Mouse (Mus musculus): ENCODE measurements around the gene Tgoln1. TPM values are rescaled to one million over a fixed set of nuclear protein-coding genes. Genes with fewer than 3 reads are reported as not detected.
A peak's percentile ranks its signal among the peaks of the same experiment; 100 is the strongest.

Gene Tgoln1
- polyA plus RNA-seq, 1 experiment from 2014 or later, result 42.3 TPM

- H3K36me3 ChIP-seq (ENCODE audit: insufficient read depth, low read length), result no peaks in the 10 kb centered on the region
- H3K9me3 ChIP-seq (replicated peaks; ENCODE audit: low read length), result no peaks in the 10 kb centered on the region
- H3K27ac ChIP-seq, result peak overlapping the region; percentile 57; the same call in 1 of the 2 replicates
- peaks cover 12% of the 10 kb centered on the region; the same call in 1 of the 2 replicates for H3K4me1 ChIP-seq (replicated peaks; ENCODE audit: insufficient read depth, low read length)
- H3K27me3 ChIP-seq (ENCODE audit: insufficient read depth, low read length), result no peaks in the 10 kb centered on the region
- TF ChIP-seq CTCF (IDR thresholded peaks at IDR 0.05; ENCODE audit: low read depth), result peak; percentile 99
- no peak overlapping the region for H3K4me3 ChIP-seq (replicated peaks; ENCODE audit: low read depth, low read length)
- WGBS, result 3% methylated on average over 4 of the region's 4 CpGs
- no peak overlapping the region for H3K4me2 ChIP-seq (ENCODE audit: low read length)
- peak; percentile 69 for ATAC-seq (replicated peaks; ENCODE audit: low FRiP score, low read depth)
- H3K9ac ChIP-seq (ENCODE audit: low read depth, low read length), result no peak overlapping the region
- DNase-seq (ENCODE audit: low spot score), result peak; percentile 96
Observed at GRCm38 (mm10) chr6:72566044-72566443, 50.8 kb downstream of the Tgoln1 start.

- WGBS, result 70% methylated on average over 7 of the region's 7 CpGs
- Histone ChIP-seq H3K9me3 (replicated peaks; ENCODE audit: low read length) (no peaks in the 10 kb centered on the region), H3K36me3 (ENCODE audit: insufficient read depth, low read length) (no peaks in the 10 kb centered on the region), H3K27me3 (ENCODE audit: insufficient read depth, low read length) (no peaks in the 10 kb centered on the region), H3K4me3 (replicated peaks; ENCODE audit: low read depth, low read length) (no peak overlapping the region), H3K9ac (ENCODE audit: low read depth, low read length) (no peak overlapping the region), H3K27ac (peak overlapping the region; percentile 57), H3K4me1 (replicated peaks; ENCODE audit: insufficient read depth, low read length) (peaks cover 12% of the 10 kb centered on the region; the same call in 1 of the 2 replicates), H3K4me2 (ENCODE audit: low read length) (no peak overlapping the region)
- ATAC-seq (replicated peaks; ENCODE audit: low FRiP score, low read depth) (0 out of 2 replicates have a peak, but pooled peaks have one; percentile 10), DNase-seq (ENCODE audit: low spot score) (no peak)
- no peak for TF ChIP-seq CTCF (IDR thresholded peaks at IDR 0.05; ENCODE audit: low read depth)
Observed at GRCm38 (mm10) chr6:72565506-72565905, 51.3 kb downstream of the Tgoln1 start.

- peak overlapping the region; percentile 15 for H3K27ac ChIP-seq
- no peak for TF ChIP-seq CTCF (IDR thresholded peaks at IDR 0.05; ENCODE audit: low read depth)
- DNase-seq (ENCODE audit: low spot score), result peak; percentile 36
- H3K4me3 ChIP-seq (replicated peaks; ENCODE audit: low read depth, low read length), result no peak overlapping the region
- H3K4me2 ChIP-seq (ENCODE audit: low read length), result no peak overlapping the region
- 0 out of 2 replicates have a peak, but pooled peaks cover 3% of the 10 kb centered on the region for H3K36me3 ChIP-seq (ENCODE audit: insufficient read depth, low read length)
- H3K27me3 ChIP-seq (ENCODE audit: insufficient read depth, low read length), result no peaks in the 10 kb centered on the region
- no peak overlapping the region for H3K9ac ChIP-seq (ENCODE audit: low read depth, low read length)
- peaks cover 12% of the 10 kb centered on the region; the same call in 1 of the 2 replicates for H3K4me1 ChIP-seq (replicated peaks; ENCODE audit: insufficient read depth, low read length)
- H3K9me3 ChIP-seq (replicated peaks; ENCODE audit: low read length), result no peaks in the 10 kb centered on the region
- ATAC-seq (replicated peaks; ENCODE audit: low FRiP score, low read depth), result peak; percentile 53
- 67% methylated on average over 5 of the region's 5 CpGs for WGBS
Observed at GRCm38 (mm10) chr6:72562894-72563293, 53.9 kb downstream of the Tgoln1 start.

- no peak overlapping the region for H3K4me2 ChIP-seq (ENCODE audit: low read length)
- no peaks in the 10 kb centered on the region for H3K9me3 ChIP-seq (replicated peaks; ENCODE audit: low read length)
- no peaks in the 10 kb centered on the region for H3K27me3 ChIP-seq (ENCODE audit: insufficient read depth, low read length)
- DNase-seq (ENCODE audit: low spot score) (peak; percentile 32), ATAC-seq (replicated peaks; ENCODE audit: low FRiP score, low read depth) (peak; percentile 8; the same call in 1 of the 2 replicates)
- no peak overlapping the region for H3K4me3 ChIP-seq (replicated peaks; ENCODE audit: low read depth, low read length)
- H3K9ac ChIP-seq (ENCODE audit: low read depth, low read length), result no peak overlapping the region
- no peak for TF ChIP-seq CTCF (IDR thresholded peaks at IDR 0.05; ENCODE audit: low read depth)
- peak overlapping the region; percentile 15; the same call in 1 of the 2 replicates for H3K27ac ChIP-seq
- 37% methylated on average over 6 of the region's 6 CpGs for WGBS
- H3K4me1 ChIP-seq (replicated peaks; ENCODE audit: insufficient read depth, low read length), result peaks cover 12% of the 10 kb centered on the region; the same call in 1 of the 2 replicates
- 0 out of 2 replicates have a peak, but pooled peaks cover 3% of the 10 kb centered on the region for H3K36me3 ChIP-seq (ENCODE audit: insufficient read depth, low read length)
Observed at GRCm38 (mm10) chr6:72562486-72562885, 54.3 kb downstream of the Tgoln1 start.

GRCm38 (mm10) chr6:72560801-72561200 is 56.0 kb downstream of the Tgoln1 start:
- DNase-seq (ENCODE audit: low spot score) (no peak), ATAC-seq (replicated peaks; ENCODE audit: low FRiP score, low read depth) (no peak)
- no peak overlapping the region for H3K9ac ChIP-seq (ENCODE audit: low read depth, low read length)
- H3K9me3 ChIP-seq (replicated peaks; ENCODE audit: low read length), result no peaks in the 10 kb centered on the region
- WGBS, result 81% methylated on average over 8 of the region's 8 CpGs
- H3K4me1 ChIP-seq (replicated peaks; ENCODE audit: insufficient read depth, low read length), result peaks cover 12% of the 10 kb centered on the region; the same call in 1 of the 2 replicates
- no peak overlapping the region for H3K4me3 ChIP-seq (replicated peaks; ENCODE audit: low read depth, low read length)
- H3K36me3 ChIP-seq (ENCODE audit: insufficient read depth, low read length), result 0 out of 2 replicates have a peak, but pooled peaks cover 3% of the 10 kb centered on the region
- no peak for TF ChIP-seq CTCF (IDR thresholded peaks at IDR 0.05; ENCODE audit: low read depth)
- no peak overlapping the region for H3K4me2 ChIP-seq (ENCODE audit: low read length)
- no peaks in the 10 kb centered on the region for H3K27me3 ChIP-seq (ENCODE audit: insufficient read depth, low read length)
- no peak overlapping the region for H3K27ac ChIP-seq

Other genes with a start within 250 kb of the Tgoln1 start
- 45.6 and 50.1 TPM in 2 replicates for gene Vamp5, start 236.5 kb downstream of the Tgoln1 start, polyA plus RNA-seq (2015; fragmentation: Nextera tagmentation; extraction: Ambion mirVana)
- 228 and 241 TPM in 2 replicates for gene Vamp8, start 226.3 kb downstream of the Tgoln1 start, polyA plus RNA-seq (2015; fragmentation: Nextera tagmentation; extraction: Ambion mirVana)
- 19.1 and 21.7 TPM in 2 replicates for gene Ggcx, start 202.7 kb downstream of the Tgoln1 start, polyA plus RNA-seq (2015; fragmentation: Nextera tagmentation; extraction: Ambion mirVana)
- gene Mat2a, start 177.4 kb downstream of the Tgoln1 start, polyA plus RNA-seq (2015; fragmentation: Nextera tagmentation; extraction: Ambion mirVana), result 320 and 335 TPM in 2 replicates
- gene Sh2d6, start 95.3 kb downstream of the Tgoln1 start, polyA plus RNA-seq (2015; fragmentation: Nextera tagmentation; extraction: Ambion mirVana), result 0.10 TPM in 1 of 2 replicates, not detected in the other
- gene Capg, start 72.6 kb downstream of the Tgoln1 start, polyA plus RNA-seq (2015; fragmentation: Nextera tagmentation; extraction: Ambion mirVana), result 129 and 131 TPM in 2 replicates
- gene Elmod3, start 18.6 kb downstream of the Tgoln1 start, polyA plus RNA-seq (2015; fragmentation: Nextera tagmentation; extraction: Ambion mirVana), result 16.2 and 18.1 TPM in 2 replicates
- gene Retsat, start 18.5 kb downstream of the Tgoln1 start, polyA plus RNA-seq (2015; fragmentation: Nextera tagmentation; extraction: Ambion mirVana), result 41.0 and 45.3 TPM in 2 replicates
- 23.8 and 25.0 TPM in 2 replicates for gene Tcf7l1, start 172.3 kb upstream of the Tgoln1 start, polyA plus RNA-seq (2015; fragmentation: Nextera tagmentation; extraction: Ambion mirVana)

Measured in kidney, postnatal 0 days (tissue).